Mouse (Mus musculus): ENCODE results near the gene Hspb1.

DNA sequence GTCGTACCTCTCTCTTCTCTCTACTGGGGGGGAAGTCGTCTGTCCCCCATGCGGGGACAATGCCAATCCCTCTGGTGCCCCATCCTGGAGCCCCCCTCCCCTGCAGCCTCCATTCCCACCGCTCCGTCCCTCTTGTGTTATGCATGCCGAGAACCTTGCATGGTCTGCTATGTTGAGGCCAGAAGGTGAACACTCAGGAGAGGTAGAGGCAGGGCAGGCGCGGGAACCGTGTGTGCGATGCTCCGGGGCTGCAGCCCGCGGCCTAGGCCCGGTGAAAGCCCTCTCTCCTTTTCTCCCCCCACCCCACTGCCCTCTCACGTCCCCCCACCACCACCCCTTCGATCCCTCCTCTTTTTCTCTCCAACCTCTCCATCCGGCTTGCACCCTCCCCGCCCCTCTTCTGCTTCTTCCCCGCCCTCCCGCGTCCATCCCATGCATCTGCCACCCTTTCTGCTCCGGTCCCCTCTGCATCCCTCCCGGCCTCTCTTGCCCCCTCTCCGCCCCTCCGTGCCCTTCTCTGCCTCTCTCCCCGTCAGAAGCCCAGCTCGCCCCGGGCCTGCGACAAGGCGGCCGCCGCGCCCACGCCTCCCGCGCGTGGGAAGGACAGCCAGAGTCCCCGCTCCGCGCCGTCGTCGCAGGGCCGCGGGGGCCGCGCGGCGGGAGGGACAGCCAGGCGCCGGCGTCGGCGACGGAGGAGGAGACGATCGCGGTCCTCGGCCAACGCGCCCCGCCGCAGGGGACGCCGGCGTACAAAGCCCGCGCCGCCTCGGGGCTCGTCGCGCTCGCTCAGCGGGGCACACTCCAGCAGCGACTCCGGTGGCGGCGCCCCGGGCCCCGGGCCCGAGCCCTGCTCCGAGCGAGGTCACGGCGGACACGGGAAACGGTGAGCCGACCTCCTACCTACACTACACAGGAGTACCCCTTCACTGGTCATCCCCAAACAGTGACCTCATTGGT lies 19.8 kb upstream of the Hspb1 start:
- TF ChIP-seq CTCF (IDR thresholded peaks at IDR 0.05; ENCODE audit: control insufficient read depth, insufficient read depth, insufficient read length) (no peak), MAX (IDR thresholded peaks at IDR 0.05) (no peak), USF1 (IDR thresholded peaks at IDR 0.05; ENCODE audit: low read depth) (no peak), CEBPB (IDR thresholded peaks at IDR 0.05; ENCODE audit: low read depth) (no peak), FOSL1 (IDR thresholded peaks at IDR 0.05; ENCODE audit: insufficient read depth, low read length, poor library complexity, severe bottlenecking) (no peak), MYOD1 (IDR thresholded peaks at IDR 0.05; ENCODE audit: control insufficient read depth, insufficient read length, low read depth) (no peak)
